ENCODE assay signal across 8 mouse cellular contexts in the genomic region with DNA sequence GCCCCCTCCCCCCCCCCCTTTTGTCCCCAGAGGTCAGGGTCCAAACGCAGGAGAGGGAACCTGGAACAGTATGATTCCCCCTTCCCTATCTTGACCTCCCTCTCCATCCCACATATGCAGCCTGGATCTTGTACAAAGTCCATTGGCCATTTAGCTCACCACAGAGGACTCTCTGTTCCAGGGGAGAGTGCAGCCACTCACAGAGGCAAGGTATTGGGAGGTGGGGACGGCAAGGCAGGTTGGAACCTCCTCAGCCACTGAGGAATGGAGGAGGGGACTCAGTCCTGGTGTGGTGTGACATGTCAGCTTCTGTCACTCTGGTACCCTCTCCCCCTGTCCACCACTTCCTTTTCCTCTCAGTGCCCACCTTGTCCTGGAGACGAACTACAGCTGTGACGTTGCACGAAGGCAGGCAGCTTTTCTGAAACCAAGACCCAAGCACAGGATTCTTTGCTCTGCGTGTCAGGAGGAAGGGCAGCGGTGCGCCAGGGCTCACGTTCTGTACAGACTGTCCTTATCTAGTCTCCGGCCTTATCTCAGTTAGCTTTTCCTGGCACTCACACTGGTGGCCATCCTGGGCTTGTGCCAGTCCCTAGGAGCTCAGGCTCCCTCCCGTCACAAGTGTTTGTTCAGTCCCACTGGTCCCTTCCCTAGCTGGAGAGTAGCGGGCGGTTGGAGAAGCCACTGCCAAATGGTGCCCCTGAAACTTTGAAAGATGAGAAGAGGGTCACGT.
A peak's percentile ranks its signal among the peaks of the same experiment; 100 is the strongest.
DNase-seq lines count a peak whose midpoint lies in the region; ATAC-seq and TF ChIP-seq lines count a peak whose summit lies in the region.

No protein-coding gene starts in this region.

- H3K4me2 ChIP-seq in hindbrain, embryonic 13.5 days: no peak overlapping the region
- no peak overlapping the region for H3K4me2 ChIP-seq in hindbrain, embryonic 16.5 days (ENCODE audit: low read length)
- H3K4me2 ChIP-seq in heart, embryonic 13.5 days: peak overlapping the region; percentile 58
- H3K4me2 ChIP-seq in forebrain, embryonic 14.5 days (ENCODE audit: low read length): no peak overlapping the region

- H3K4me1 ChIP-seq in hindbrain, embryonic 13.5 days (replicated peaks): peaks cover 22% of the 10 kb centered on the region
- H3K4me1 ChIP-seq in hindbrain, embryonic 16.5 days (ENCODE audit: control insufficient read depth, insufficient read depth, low read depth, low read length): no peaks in the 10 kb centered on the region
- peaks cover 44% of the 10 kb centered on the region for H3K4me1 ChIP-seq in heart, embryonic 13.5 days
- H3K4me1 ChIP-seq in small intestine, adult 2 months (ENCODE audit: control insufficient read depth, insufficient read depth, insufficient read length, low read length): peaks cover 28% of the 10 kb centered on the region; the same call in 1 of the 2 replicates
- 0 out of 2 replicates have a peak, but pooled peaks cover 3% of the 10 kb centered on the region for H3K4me1 ChIP-seq in forebrain, embryonic 14.5 days (ENCODE audit: control insufficient read depth, insufficient read depth, low read length)

- peak; percentile 78 for DNase-seq in kidney, postnatal 14 days
- no peak for DNase-seq in forebrain, embryonic 14.5 days (ENCODE audit: low spot score)
- DNase-seq in thymus, postnatal 0 days (ENCODE audit: low spot score): no peak

- H3K9ac ChIP-seq in hindbrain, embryonic 13.5 days: no peak overlapping the region
- H3K9ac ChIP-seq in hindbrain, embryonic 16.5 days (ENCODE audit: low read depth, low read length): no peak overlapping the region
- peak overlapping the region; percentile 75 for H3K9ac ChIP-seq in heart, embryonic 13.5 days
- no peak overlapping the region for H3K9ac ChIP-seq in forebrain, embryonic 14.5 days (ENCODE audit: low read length)

- no peaks in the 10 kb centered on the region for H3K36me3 ChIP-seq in hindbrain, embryonic 13.5 days
- no peaks in the 10 kb centered on the region for H3K36me3 ChIP-seq in hindbrain, embryonic 16.5 days (ENCODE audit: control insufficient read depth, insufficient read depth, low read length)
- no peaks in the 10 kb centered on the region for H3K36me3 ChIP-seq in heart, embryonic 13.5 days
- no peaks in the 10 kb centered on the region for H3K36me3 ChIP-seq in small intestine, adult 2 months (ENCODE audit: control insufficient read depth, insufficient read depth, low read length)
- H3K36me3 ChIP-seq in forebrain, embryonic 14.5 days (ENCODE audit: control insufficient read depth, insufficient read depth, low read length): no peaks in the 10 kb centered on the region

- 70% methylated on average over 14 of the region's 14 CpGs for WGBS in hindbrain, embryonic 13.5 days
- WGBS in hindbrain, embryonic 16.5 days: 71% methylated on average over 13 of the region's 14 CpGs
- WGBS in heart, embryonic 13.5 days: 6% methylated on average over 14 of the region's 14 CpGs
- 16% methylated on average over 14 of the region's 14 CpGs for WGBS in small intestine, adult 2 months
- 83% methylated on average over 14 of the region's 14 CpGs for WGBS in forebrain, embryonic 14.5 days

- peak; percentile 18; the same call in 1 of the 2 replicates for ATAC-seq in hindbrain, embryonic 13.5 days (ENCODE audit: low FRiP score)
- ATAC-seq in hindbrain, embryonic 16.5 days: no peak
- ATAC-seq in heart, embryonic 13.5 days (ENCODE audit: extremely low read depth, insufficient number of reproducible peaks, low FRiP score, low TSS enrichment): peak; percentile 40; the same call in 1 of the 2 replicates
- ATAC-seq in forebrain, embryonic 14.5 days: no peak
- no peak for ATAC-seq in CD4-positive, CD25-positive, alpha-beta regulatory T cell, adult 4 months

- no peak overlapping the region for H3K27ac ChIP-seq in hindbrain, embryonic 13.5 days
- H3K27ac ChIP-seq in hindbrain, embryonic 16.5 days (ENCODE audit: low read depth, low read length): no peak overlapping the region
- H3K27ac ChIP-seq in heart, embryonic 13.5 days (replicated peaks): peak overlapping the region; percentile 94
- peak overlapping the region; percentile 98 for H3K27ac ChIP-seq in small intestine, adult 2 months (ENCODE audit: insufficient read depth, low read depth, low read length)
- H3K27ac ChIP-seq in forebrain, embryonic 14.5 days (ENCODE audit: low read depth, low read length): no peak overlapping the region

- TF ChIP-seq CTCF in small intestine, adult 2 months (IDR thresholded peaks at IDR 0.05; ENCODE audit: extremely low read depth, insufficient read length, insufficient replicate concordance, low read depth, low read length): no peak

- no peak for TF ChIP-seq POLR2A in small intestine, adult 2 months (IDR thresholded peaks at IDR 0.05; ENCODE audit: low read depth, low read length)

- H3K9me3 ChIP-seq in hindbrain, embryonic 13.5 days: no peaks in the 10 kb centered on the region; the same call in 1 of the 2 replicates
- H3K9me3 ChIP-seq in hindbrain, embryonic 16.5 days (ENCODE audit: control insufficient read depth, low read length): no peaks in the 10 kb centered on the region
- no peaks in the 10 kb centered on the region for H3K9me3 ChIP-seq in heart, embryonic 13.5 days
- no peaks in the 10 kb centered on the region for H3K9me3 ChIP-seq in forebrain, embryonic 14.5 days (replicated peaks; ENCODE audit: control insufficient read depth, low read length)

- H3K27me3 ChIP-seq in hindbrain, embryonic 13.5 days: no peaks in the 10 kb centered on the region
- H3K27me3 ChIP-seq in hindbrain, embryonic 16.5 days (replicated peaks; ENCODE audit: control insufficient read depth, insufficient read depth, low read length): no peaks in the 10 kb centered on the region
- H3K27me3 ChIP-seq in heart, embryonic 13.5 days (replicated peaks): no peaks in the 10 kb centered on the region
- no peaks in the 10 kb centered on the region for H3K27me3 ChIP-seq in small intestine, adult 2 months (ENCODE audit: control insufficient read depth, insufficient read depth, low read length)
- no peaks in the 10 kb centered on the region for H3K27me3 ChIP-seq in forebrain, embryonic 14.5 days (replicated peaks; ENCODE audit: control insufficient read depth, insufficient read depth, low read length)

- no peak overlapping the region for H3K4me3 ChIP-seq in hindbrain, embryonic 13.5 days
- no peak overlapping the region for H3K4me3 ChIP-seq in hindbrain, embryonic 16.5 days (ENCODE audit: low read length)
- H3K4me3 ChIP-seq in heart, embryonic 13.5 days: peak overlapping the region; percentile 23
- H3K4me3 ChIP-seq in small intestine, adult 2 months (ENCODE audit: low read depth, low read length): peak overlapping the region; percentile 43
- H3K4me3 ChIP-seq in forebrain, embryonic 14.5 days (ENCODE audit: low read depth, low read length): no peak overlapping the region

Comparison
In these comparisons a context has a peak if more than half of its experiments do, and no peak if none do; other contexts are left out.
1. ATAC-seq: peak in hindbrain, embryonic 13.5 days (single experiment) and heart, embryonic 13.5 days (single experiment); none in hindbrain, embryonic 16.5 days (single experiment), forebrain, embryonic 14.5 days (single experiment) and CD4-positive, CD25-positive, alpha-beta regulatory T cell, adult 4 months (single experiment).
2. H3K27ac ChIP-seq: peak in heart, embryonic 13.5 days (single experiment) and small intestine, adult 2 months (single experiment); none in hindbrain, embryonic 13.5 days (single experiment), hindbrain, embryonic 16.5 days (single experiment) and forebrain, embryonic 14.5 days (single experiment).
3. H3K4me3 ChIP-seq: peak in heart, embryonic 13.5 days (single experiment) and small intestine, adult 2 months (single experiment); none in hindbrain, embryonic 13.5 days (single experiment), hindbrain, embryonic 16.5 days (single experiment) and forebrain, embryonic 14.5 days (single experiment).